Mouse (Mus musculus): Measurements from ENCODE around the gene Olfr1359. TPM values are rescaled to one million over a fixed set of nuclear protein-coding genes. Genes with fewer than 3 reads are reported as not detected.
A peak's percentile ranks its signal among the peaks of the same experiment; 100 is the strongest.

The Olfr1359 gene
- total RNA-seq, 2 experiments from 2014 or later, result not detected

- no peak for ATAC-seq (replicated peaks; ENCODE audit: poor library complexity)
These were observed 25.3 kb downstream of the Olfr1359 start for GRCm38 (mm10) chr13:21722993-21723836.

DNA sequence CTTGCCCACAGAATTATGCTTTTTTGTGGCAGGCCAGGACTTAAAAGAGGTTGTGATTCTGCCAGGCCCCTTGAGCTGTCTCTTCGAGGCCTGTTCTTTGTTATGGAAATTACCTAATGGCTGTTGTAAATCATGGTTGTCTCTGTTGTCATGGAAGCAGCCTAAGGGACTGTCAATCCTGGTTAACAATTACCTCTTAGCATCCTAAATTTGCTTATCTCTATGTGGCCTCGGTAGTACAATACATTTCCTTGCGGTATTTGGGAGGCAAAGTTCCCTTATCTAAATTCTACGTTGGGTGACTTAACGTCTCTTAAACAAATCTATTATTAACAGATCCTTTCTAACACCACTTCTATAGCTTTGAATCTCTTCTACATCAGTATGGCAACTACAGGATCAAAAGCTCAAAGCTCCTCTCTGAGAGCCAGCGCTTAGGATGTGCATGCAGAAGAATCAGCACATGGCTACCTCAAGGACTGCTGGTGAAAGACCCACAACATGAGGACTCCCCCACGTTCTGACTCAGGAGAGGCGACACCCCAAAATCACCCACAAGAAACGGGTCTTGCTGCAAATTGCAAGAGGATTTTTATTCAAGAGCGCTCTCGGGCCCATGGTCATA is 30.1 kb downstream of the Olfr1359 start:
- ATAC-seq (replicated peaks; ENCODE audit: poor library complexity), result peak; percentile 48

DNA sequence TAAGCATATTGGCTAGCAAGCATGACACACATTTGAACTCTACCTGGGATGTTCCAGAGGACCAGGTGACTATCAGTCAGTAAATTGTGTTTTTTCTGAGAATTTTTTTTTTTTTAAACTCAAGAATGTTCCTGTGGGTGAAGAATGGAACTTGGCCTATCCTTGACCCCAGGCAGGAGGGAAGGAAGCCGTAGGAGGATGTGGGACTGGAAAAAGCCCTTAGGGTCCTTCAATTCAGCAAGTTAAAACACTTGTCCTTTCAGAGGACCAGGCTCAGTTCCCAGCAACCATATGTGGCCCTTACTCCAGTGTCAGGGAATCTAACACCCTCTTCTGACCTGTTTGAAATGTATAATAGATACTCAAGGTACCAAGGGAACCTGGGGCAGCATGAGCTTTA is 31.6 kb downstream of the Olfr1359 start:
- ATAC-seq (replicated peaks; ENCODE audit: poor library complexity), result no peak

DNA sequence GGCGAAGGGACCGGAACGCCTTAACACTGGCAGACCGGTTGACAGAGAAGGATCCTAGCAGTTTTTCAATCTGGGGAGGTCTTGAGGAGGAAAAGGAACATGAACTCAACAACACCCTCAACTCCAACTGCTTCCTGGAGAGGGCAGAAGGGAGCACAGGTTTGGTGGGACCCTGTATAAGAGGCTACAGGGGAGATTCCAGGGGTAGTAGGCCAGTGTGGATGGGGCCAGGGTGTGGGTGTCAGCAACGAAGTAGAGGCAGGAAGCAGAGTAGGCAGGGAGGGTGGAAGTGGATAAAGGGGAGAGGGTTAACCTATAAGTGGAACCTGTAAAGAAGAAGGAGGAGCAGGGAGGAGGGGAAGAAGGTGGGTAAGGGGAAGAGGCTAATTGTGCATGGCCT is 35.6 kb downstream of the Olfr1359 start:
- ATAC-seq (replicated peaks; ENCODE audit: poor library complexity), result no peak

DNA sequence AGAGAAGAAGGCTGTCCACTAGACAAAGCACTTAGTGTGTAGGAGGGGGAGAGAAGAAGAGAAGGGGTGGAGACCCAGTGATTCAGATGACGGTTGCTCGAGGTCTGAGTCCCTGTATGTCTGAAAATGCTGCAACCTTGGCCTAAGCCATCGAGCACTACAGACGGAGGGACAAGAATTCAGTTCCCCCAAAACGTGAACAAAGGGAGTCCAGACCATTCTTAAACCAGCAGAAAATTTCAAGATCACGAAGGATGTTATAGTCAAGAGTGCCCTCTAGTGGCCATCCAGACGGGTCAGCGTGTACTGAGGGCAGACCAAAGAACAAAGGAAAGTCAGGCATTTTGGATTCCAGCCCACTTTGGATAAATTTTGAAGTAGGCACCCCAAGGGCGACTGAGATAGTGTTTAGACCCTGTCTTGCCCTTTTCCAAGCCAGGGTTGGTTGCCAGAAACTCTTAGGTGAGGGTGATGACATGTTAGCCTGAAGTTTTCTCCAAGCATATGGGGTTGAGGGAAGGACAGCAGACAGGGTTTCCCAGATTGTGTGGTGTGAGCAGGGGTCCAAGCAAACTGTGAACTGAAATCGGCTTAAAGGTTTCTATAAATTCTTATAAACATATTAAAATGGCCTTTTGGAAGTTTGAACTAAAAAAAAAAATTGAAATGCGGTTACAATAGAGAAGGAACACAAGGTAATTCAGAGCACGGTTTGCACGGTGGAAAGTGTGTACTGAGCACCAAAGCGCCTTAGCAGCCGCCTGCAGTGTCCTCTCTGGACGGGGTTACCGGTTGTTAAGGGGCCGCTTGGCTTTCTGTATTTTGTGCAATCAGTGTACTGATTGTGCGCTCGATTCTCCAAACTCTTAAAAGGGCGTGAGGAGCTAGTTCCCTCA is 36.3 kb downstream of the Olfr1359 start:
- ATAC-seq (replicated peaks; ENCODE audit: poor library complexity), result peak; percentile 69

DNA sequence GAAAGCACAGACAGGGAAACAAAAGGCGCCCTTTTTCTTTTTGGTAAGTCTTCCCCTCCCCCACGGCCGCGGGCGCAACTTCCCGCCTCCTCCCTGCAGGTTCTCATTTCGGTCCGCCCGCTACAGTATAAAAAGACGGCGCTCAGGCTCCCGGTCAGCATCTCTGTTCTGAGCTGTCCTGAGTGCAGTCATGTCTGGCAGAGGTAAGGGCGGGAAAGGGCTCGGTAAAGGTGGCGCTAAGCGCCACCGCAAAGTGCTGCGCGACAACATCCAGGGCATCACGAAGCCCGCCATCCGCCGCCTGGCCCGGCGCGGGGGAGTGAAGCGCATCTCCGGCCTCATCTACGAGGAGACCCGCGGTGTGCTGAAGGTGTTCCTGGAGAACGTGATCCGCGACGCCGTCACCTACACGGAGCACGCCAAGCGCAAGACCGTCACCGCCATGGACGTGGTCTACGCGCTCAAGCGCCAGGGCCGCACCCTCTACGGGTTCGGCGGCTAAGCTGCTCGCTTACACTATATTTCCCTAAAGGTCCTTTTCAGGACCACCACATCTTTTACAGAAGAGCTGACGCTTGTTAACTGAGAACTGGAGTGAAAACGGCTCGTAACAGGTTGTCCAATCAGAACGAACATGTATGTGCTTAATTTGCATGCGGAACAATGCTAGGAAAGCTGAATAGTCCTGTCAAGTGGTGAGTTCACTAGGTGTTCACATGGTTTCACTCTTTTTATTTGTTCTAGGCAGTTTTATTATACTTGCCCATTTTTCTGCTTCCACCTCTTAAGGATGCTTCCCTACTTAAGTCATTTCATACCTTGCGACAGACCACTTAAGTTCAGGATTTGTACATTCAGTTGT is 37.2 kb downstream of the Olfr1359 start, which contains the start of gene Hist1h4j:
Gene Hist1h4j (plus strand): TSS at position 159 of the 862 bp plus-strand sequence.
- ATAC-seq (replicated peaks; ENCODE audit: poor library complexity), result peak; percentile 81

DNA sequence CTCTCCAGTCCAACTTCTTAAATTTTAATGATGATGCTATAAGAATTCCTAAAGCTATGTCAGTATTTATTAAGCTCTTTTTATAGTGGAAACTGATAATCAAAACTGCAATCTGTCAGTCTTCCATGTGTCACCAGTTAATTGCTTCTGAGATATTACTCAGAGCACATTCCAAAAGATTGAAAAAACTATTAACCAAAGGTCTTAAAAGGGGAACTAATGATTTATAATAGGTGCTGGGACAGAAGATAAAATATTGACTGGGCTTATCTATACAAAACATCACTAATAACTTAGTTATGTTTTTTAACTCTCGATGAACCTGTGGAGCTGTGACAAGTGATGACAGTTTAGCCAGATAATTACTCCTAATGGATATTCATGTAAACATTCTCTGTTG is 47.1 kb downstream of the Olfr1359 start:
- ATAC-seq (replicated peaks; ENCODE audit: poor library complexity), result no peak

- peak; percentile 13 for ATAC-seq (replicated peaks; ENCODE audit: poor library complexity)
These were observed 51.7 kb downstream of the Olfr1359 start for GRCm38 (mm10) chr13:21749387-21750158.

- ATAC-seq (replicated peaks; ENCODE audit: poor library complexity), result peak; percentile 59
These were observed 52.5 kb downstream of the Olfr1359 start, which contains the start of gene Hist1h4k for GRCm38 (mm10) chr13:21750159-21751017. Gene Hist1h4k, minus strand, starts transcription at chr13:21750505.

- no peak for ATAC-seq (replicated peaks; ENCODE audit: poor library complexity)
These were observed 53.5 kb downstream of the Olfr1359 start for GRCm38 (mm10) chr13:21751417-21751816.

- ATAC-seq (replicated peaks; ENCODE audit: poor library complexity), result no peak
These were observed 53.9 kb downstream of the Olfr1359 start for GRCm38 (mm10) chr13:21751827-21752226.

- no peak for ATAC-seq (replicated peaks; ENCODE audit: poor library complexity)
These were observed 54.4 kb downstream of the Olfr1359 start for GRCm38 (mm10) chr13:21752356-21752755.

DNA sequence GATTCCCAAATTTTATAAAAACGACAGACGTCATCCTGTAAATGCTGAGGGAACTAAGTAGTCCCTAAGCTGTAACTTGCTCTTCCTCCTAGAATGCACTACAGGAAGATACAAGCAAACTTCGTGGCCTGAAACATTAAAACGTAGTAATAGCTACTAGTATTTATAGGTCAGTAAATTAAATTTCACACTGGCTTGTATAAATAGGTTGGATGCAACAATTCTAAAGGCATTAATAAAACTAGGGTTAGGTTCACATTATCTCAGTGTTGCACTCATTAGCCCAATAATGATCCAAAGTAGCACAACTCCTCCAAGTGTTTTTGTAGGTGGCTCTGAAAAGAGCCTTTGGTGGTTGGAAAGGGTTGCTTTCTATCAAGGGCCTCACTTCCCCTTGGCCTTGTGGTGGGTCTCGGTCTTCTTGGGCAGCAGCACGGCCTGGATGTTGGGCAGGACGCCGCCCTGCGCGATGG is 55.2 kb downstream of the Olfr1359 start:
- peak; percentile 17 for ATAC-seq (replicated peaks; ENCODE audit: poor library complexity)

DNA sequence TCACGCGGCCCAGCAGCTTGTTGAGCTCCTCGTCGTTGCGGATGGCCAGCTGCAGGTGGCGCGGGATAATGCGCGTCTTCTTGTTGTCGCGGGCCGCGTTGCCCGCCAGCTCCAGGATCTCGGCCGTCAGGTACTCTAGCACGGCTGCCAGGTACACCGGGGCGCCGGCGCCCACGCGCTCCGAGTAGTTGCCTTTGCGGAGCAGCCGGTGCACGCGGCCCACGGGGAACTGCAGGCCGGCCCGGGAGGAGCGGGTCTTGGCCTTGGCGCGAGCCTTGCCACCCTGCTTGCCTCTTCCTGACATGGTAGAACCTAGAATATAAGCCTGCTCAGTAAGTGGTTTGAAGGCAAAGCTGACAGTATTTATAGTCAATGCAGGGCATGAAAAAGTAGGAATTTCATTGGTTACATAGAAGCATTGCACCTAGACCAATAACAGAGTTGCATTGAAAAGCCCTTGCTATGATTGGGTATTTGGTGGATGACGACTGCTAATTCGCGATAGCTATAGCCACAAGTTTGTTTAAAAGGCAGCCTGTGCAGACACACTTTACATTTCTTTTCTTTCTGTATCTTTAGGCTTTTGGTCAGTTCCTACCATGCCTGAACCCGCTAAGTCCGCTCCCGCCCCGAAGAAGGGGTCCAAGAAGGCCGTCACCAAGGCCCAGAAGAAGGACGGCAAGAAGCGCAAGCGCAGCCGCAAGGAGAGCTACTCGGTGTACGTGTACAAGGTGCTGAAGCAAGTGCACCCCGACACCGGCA is 55.8 kb downstream of the Olfr1359 start, which contains the start of the genes Hist1h2ak and Hist1h2bn:
Gene Hist1h2ak (minus strand): TSS at position 304 of the 762 bp plus-strand sequence.
Gene Hist1h2bn (plus strand): TSS at position 600 of the 762 bp plus-strand sequence.
- ATAC-seq (replicated peaks; ENCODE audit: poor library complexity), result peak; percentile 74

- peak; percentile 28 for ATAC-seq (replicated peaks; ENCODE audit: poor library complexity)
These were observed 56.5 kb downstream of the Olfr1359 start for GRCm38 (mm10) chr13:21754294-21755001.

DNA sequence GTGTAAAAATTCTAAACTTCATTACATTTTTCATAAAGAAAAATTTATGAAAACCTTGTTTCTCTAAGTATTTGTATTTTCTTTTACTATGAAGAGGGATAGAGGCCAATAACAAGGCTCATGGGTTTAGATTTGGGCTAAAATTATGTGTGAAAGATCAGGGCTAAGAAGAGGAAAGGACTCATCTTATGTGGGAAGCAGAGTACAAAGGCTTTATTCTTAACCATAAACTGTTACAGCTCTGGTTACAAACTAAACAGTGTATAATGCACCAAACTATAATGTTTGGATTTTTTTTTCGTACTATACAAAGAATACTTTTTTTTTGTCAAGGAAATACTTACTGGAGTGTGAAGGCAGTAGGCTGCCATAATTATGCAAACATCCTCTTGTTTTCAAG is 57.8 kb downstream of the Olfr1359 start:
- ATAC-seq (replicated peaks; ENCODE audit: poor library complexity), result no peak
